10 mouse cellular contexts compared by ENCODE assay signal in the genomic region with DNA sequence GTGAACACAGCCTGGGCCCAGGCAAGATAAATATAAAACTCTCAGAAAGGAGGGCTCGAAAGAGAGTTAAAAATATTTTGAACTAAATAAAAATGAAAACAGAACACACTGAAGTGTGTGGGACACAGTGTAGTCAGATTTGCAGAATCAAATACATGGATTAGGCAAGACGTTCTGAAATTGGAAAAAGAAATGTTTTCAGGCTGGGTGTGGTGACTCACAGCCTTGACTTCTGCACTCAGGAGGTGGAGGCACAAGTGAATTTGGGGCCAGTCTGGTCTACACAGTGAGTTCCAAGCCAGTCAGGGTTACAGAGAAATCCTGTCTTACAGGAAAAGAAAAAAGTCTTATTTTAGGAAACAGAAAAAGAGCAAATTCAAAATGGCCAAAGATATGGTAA.
"Had no signal": no experiment of that assay in that cellular context is flagged by ENCODE, and none has a peak within 500 bp of the region (broad histone marks: within the 10 kb centered on the region; RNA-seq: fewer than 3 reads in every experiment).

No protein-coding gene starts in this region.

- H3K4me2 ChIP-seq: kidney, embryonic 15.5 days; limb, embryonic 13.5 days; midbrain, embryonic 12.5 days had no signal

- H3K4me3 ChIP-seq: kidney, embryonic 15.5 days; limb, embryonic 13.5 days; midbrain, embryonic 12.5 days had no signal

- H3K9ac ChIP-seq: kidney, embryonic 15.5 days; limb, embryonic 13.5 days; liver, embryonic 14.5 days; midbrain, embryonic 12.5 days had no signal

- H3K27ac ChIP-seq: kidney, embryonic 15.5 days; limb, embryonic 13.5 days; liver, embryonic 14.5 days; midbrain, embryonic 12.5 days had no signal

- H3K36me3 ChIP-seq: kidney, embryonic 15.5 days; limb, embryonic 13.5 days; midbrain, embryonic 12.5 days had no signal

- H3K27me3 ChIP-seq: kidney, embryonic 15.5 days had no signal

- H3K9me3 ChIP-seq: kidney, embryonic 15.5 days; limb, embryonic 13.5 days; midbrain, embryonic 12.5 days had no signal

- DNase-seq: kidney, postnatal 14 days; layer of hippocampus, postnatal 36 days; left cerebral cortex, postnatal 4 days; lung, adult 18-20 months; right cerebral cortex, postnatal 14 days; thymus, postnatal 36 days had no signal
